Comparison of ENCODE assay signal across 8 mouse cellular contexts in genomic region chr2:60126292-60126691, GRCm38 (mm10).
DNase-seq lines count a peak whose midpoint lies in the region; ATAC-seq lines count a peak whose summit lies in the region.

No protein-coding gene starts in this region.

- no peak overlapping the region for H3K27ac ChIP-seq in lung, embryonic 15.5 days
- H3K27ac ChIP-seq in forebrain, embryonic 10.5 days: peak overlapping the region; percentile 100
- H3K27ac ChIP-seq in limb, embryonic 11.5 days (replicated peaks; ENCODE audit: low read depth, low read length): no peak overlapping the region

- no peak for ATAC-seq in lung, embryonic 15.5 days (ENCODE audit: borderline replicate concordance, extremely low read depth, low FRiP score, low TSS enrichment)
- ATAC-seq in limb, embryonic 11.5 days (ENCODE audit: insufficient number of reproducible peaks, low FRiP score, low TSS enrichment, low read depth): no peak
- no peak for ATAC-seq in cerebellum, adult (ENCODE audit: insufficient number of reproducible peaks, low FRiP score, low TSS enrichment)

- no peak overlapping the region for H3K9ac ChIP-seq in lung, embryonic 15.5 days
- H3K9ac ChIP-seq in limb, embryonic 11.5 days (ENCODE audit: low read length): no peak overlapping the region; the same call in 1 of the 2 replicates

- WGBS in lung, embryonic 15.5 days: 8% methylated on average over 8 of the region's 8 CpGs
- WGBS in forebrain, embryonic 10.5 days: 5% methylated on average over 8 of the region's 8 CpGs
- WGBS in limb, embryonic 11.5 days: 6% methylated on average over 8 of the region's 8 CpGs

- no peaks in the 10 kb centered on the region for H3K27me3 ChIP-seq in lung, embryonic 15.5 days
- H3K27me3 ChIP-seq in forebrain, embryonic 10.5 days (ENCODE audit: poor library complexity, severe bottlenecking): no peaks in the 10 kb centered on the region
- H3K27me3 ChIP-seq in limb, embryonic 11.5 days (ENCODE audit: control insufficient read depth, insufficient read depth, low read length): no peaks in the 10 kb centered on the region

- peak overlapping the region; percentile 50 for H3K4me2 ChIP-seq in lung, embryonic 15.5 days
- peak overlapping the region; percentile 65 for H3K4me2 ChIP-seq in limb, embryonic 11.5 days (ENCODE audit: low read depth, severe bottlenecking)

- peaks cover 15% of the 10 kb centered on the region for H3K4me1 ChIP-seq in lung, embryonic 15.5 days
- H3K4me1 ChIP-seq in forebrain, embryonic 10.5 days: peaks cover 44% of the 10 kb centered on the region
- H3K4me1 ChIP-seq in limb, embryonic 11.5 days (ENCODE audit: control insufficient read depth, insufficient read depth, low read length): peaks cover 10% of the 10 kb centered on the region

- DNase-seq in lung, postnatal 10 days: no peak
- DNase-seq in forebrain, embryonic 10.5 days (ENCODE audit: extremely low spot score, low spot score): no peak
- no peak for DNase-seq in limb, embryonic 11.5 days (ENCODE audit: low spot score)
- DNase-seq in retina, embryonic 14.5 days (ENCODE audit: low spot score): peak; percentile 54
- DNase-seq in cerebellum, postnatal 10 days: no peak
- no peak for DNase-seq in yolk sac, embryonic 10.5 days (ENCODE audit: low spot score)

- H3K36me3 ChIP-seq in lung, embryonic 15.5 days: no peaks in the 10 kb centered on the region
- no peaks in the 10 kb centered on the region for H3K36me3 ChIP-seq in forebrain, embryonic 10.5 days (replicated peaks)
- H3K36me3 ChIP-seq in limb, embryonic 11.5 days (ENCODE audit: control insufficient read depth, insufficient read depth, low read length): no peaks in the 10 kb centered on the region

- H3K9me3 ChIP-seq in lung, embryonic 15.5 days: no peaks in the 10 kb centered on the region
- H3K9me3 ChIP-seq in forebrain, embryonic 10.5 days: no peaks in the 10 kb centered on the region
- H3K9me3 ChIP-seq in limb, embryonic 11.5 days (ENCODE audit: control insufficient read depth, low read length): no peaks in the 10 kb centered on the region

- peak overlapping the region; percentile 89 for H3K4me3 ChIP-seq in lung, embryonic 15.5 days
- peak overlapping the region; percentile 83 for H3K4me3 ChIP-seq in forebrain, embryonic 10.5 days
- H3K4me3 ChIP-seq in limb, embryonic 11.5 days (ENCODE audit: low read depth, low read length): peak overlapping the region; percentile 88
